Mouse (Mus musculus): Measurements from ENCODE around the gene Pgbd5.

The Pgbd5 gene

GRCm38 (mm10) chr8:124389495-124389894, 50.0 kb downstream of the Pgbd5 start:
- no peak for DNase-seq

GRCm38 (mm10) chr8:124386225-124386899, 53.1 kb downstream of the Pgbd5 start:
- DNase-seq, result no peak

GRCm38 (mm10) chr8:124384336-124384735, 55.1 kb downstream of the Pgbd5 start:
- DNase-seq, result no peak

GRCm38 (mm10) chr8:124382235-124382634, 57.2 kb downstream of the Pgbd5 start:
- DNase-seq, result no peak

- no peak for DNase-seq
These were observed 60.2 kb downstream of the Pgbd5 start for GRCm38 (mm10) chr8:124379289-124379688.

GRCm38 (mm10) chr8:124376406-124376805, 63.1 kb downstream of the Pgbd5 start:
- no peak for DNase-seq

GRCm38 (mm10) chr8:124375727-124376126, 63.7 kb downstream of the Pgbd5 start:
- no peak for DNase-seq

- no peak for DNase-seq
These were observed 64.3 kb downstream of the Pgbd5 start for GRCm38 (mm10) chr8:124375168-124375567.

GRCm38 (mm10) chr8:124373753-124374152, 65.7 kb downstream of the Pgbd5 start:
- no peak for DNase-seq

- DNase-seq, result no peak
These were observed 67.9 kb downstream of the Pgbd5 start for GRCm38 (mm10) chr8:124371410-124372123.

GRCm38 (mm10) chr8:124370422-124371183, 68.9 kb downstream of the Pgbd5 start:
- peak; percentile 54 for DNase-seq

GRCm38 (mm10) chr8:124368213-124368612, 71.2 kb downstream of the Pgbd5 start:
- DNase-seq, result peak; percentile 90

- no peak for DNase-seq
These were observed 76.1 kb downstream of the Pgbd5 start for GRCm38 (mm10) chr8:124363337-124363736.

GRCm38 (mm10) chr8:124362589-124362988, 76.9 kb downstream of the Pgbd5 start:
- no peak for DNase-seq

- DNase-seq, result no peak
These were observed 77.6 kb downstream of the Pgbd5 start for GRCm38 (mm10) chr8:124361773-124362427.

GRCm38 (mm10) chr8:124360911-124361310, 78.5 kb downstream of the Pgbd5 start:
- no peak for DNase-seq

- DNase-seq, result no peak
These were observed 87.8 kb downstream of the Pgbd5 start for GRCm38 (mm10) chr8:124351636-124352035.

GRCm38 (mm10) chr8:124349663-124350062, 89.8 kb downstream of the Pgbd5 start:
- peak; percentile 85 for DNase-seq

GRCm38 (mm10) chr8:124348087-124348486, 91.4 kb downstream of the Pgbd5 start:
- DNase-seq, result no peak

GRCm38 (mm10) chr8:124346852-124347523, 92.5 kb downstream of the Pgbd5 start:
- DNase-seq, result peak; percentile 90

GRCm38 (mm10) chr8:124345098-124345497, 94.4 kb downstream of the Pgbd5 start:
- no peak for DNase-seq

GRCm38 (mm10) chr8:124343991-124344390, 95.5 kb downstream of the Pgbd5 start:
- DNase-seq, result peak; percentile 73

- no peak for DNase-seq
These were observed 96.3 kb downstream of the Pgbd5 start for GRCm38 (mm10) chr8:124343151-124343550.
